Mouse (Mus musculus): ENCODE results near the gene Pgm5. TPM values are rescaled to one million over a fixed set of nuclear protein-coding genes. Genes with fewer than 3 reads are reported as not detected.

Pgm5 gene
- total RNA-seq (2012; rRNA removed) (not detected in 2 replicates), polyA plus RNA-seq (2012; ENCODE audit: insufficient read depth in 1 of 2, insufficient read length in 2 of 2, low read depth in 1 of 2, low replicate concordance in 2 of 2, missing spikeins in 1 of 2) (not detected)

DNA sequence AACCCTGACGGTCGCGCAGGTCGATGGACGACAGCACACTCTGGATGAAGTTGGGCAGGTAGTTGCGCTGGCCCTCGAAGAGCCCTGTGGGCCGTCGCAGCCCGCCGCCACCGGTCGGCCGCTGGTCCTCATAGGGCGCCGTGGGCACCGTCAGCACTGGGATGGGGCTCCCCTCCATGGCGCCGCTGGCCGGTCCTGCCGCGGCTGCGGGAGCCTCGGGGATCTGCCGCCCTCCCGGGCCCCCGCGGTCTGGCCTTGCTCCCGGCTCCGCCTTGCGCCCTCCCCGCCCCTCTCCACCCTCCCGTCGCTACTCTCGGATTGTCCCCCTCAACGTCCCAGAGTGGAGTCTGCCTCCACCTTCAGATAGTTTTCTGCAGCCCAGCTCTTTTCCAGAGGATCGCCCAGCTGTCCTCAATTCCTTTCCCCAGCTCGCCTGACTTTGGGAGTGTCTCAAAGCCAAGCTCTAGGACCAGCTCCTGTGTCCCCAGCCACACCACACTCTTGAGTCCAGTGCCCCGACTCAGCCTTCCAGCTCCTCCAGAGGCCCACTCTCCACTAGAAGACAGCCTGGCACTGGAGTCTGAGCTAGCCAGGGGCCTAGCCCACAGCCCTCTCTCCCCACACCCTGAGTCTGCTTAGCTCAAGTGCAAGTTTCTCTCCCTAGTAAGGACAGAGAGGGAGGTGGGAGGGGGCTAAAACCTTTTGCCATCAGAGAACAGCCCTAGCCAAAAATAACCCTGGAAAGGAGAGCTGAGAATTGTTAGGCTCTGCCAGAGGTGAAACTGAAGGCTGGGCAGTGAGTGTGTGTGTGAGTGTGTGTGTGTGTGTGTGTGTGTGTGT is at the start of gene Pgm5:
Pgm5 (minus strand) TSS at position 244 of the 840 bp plus-strand sequence.
- no peak within 1 kb of the TSS for H3K9ac ChIP-seq (ENCODE audit: control insufficient read depth, low read depth, low read length, poor library complexity, severe bottlenecking)
- no peak for DNase-seq (ENCODE audit: low read depth, low spot score)
- no peak within 1 kb of the TSS for H3K27ac ChIP-seq (ENCODE audit: control insufficient read depth, low read depth, low read length)
- H3K4me3 ChIP-seq (ENCODE audit: control insufficient read depth in 1 of 2, insufficient read depth in 1 of 2, low read depth in 2 of 2, low read length in 2 of 2): no peak within 1 kb of the TSS
- no peak for TF ChIP-seq ETS1 (IDR thresholded peaks at IDR 0.05; ENCODE audit: low read depth, low read length)
- no peak for TF ChIP-seq TAL1 (IDR thresholded peaks at IDR 0.05; ENCODE audit: low read length)
- no peak for TF ChIP-seq POLR2AphosphoS2 (IDR thresholded peaks at IDR 0.05; ENCODE audit: low read length)
- TF ChIP-seq MXI1 (IDR thresholded peaks at IDR 0.05; ENCODE audit: low read depth, low read length): no peak
- TF ChIP-seq USF2 (IDR thresholded peaks at IDR 0.05; ENCODE audit: borderline replicate concordance in 1 of 2, insufficient read depth in 1 of 2, low read depth in 1 of 2, low read length in 2 of 2): no peak
- TF ChIP-seq EP300 (IDR thresholded peaks at IDR 0.05; ENCODE audit: low read depth in 1 of 2, low read length in 2 of 2): no peak
- TF ChIP-seq ZKSCAN1 (IDR thresholded peaks at IDR 0.05; ENCODE audit: low read depth, low read length): no peak
- no peak for TF ChIP-seq ZNF384 (IDR thresholded peaks at IDR 0.05; ENCODE audit: low read depth, low read length)
- no peak for TF ChIP-seq POLR2AphosphoS5 (IDR thresholded peaks at IDR 0.05; ENCODE audit: borderline replicate concordance, low read depth, low read length)
- no peak for TF ChIP-seq CHD1 (IDR thresholded peaks at IDR 0.05; ENCODE audit: low read depth, low read length)
- TF ChIP-seq GATA1 (IDR thresholded peaks at IDR 0.05; ENCODE audit: low read depth, low read length): no peak
- no peak for TF ChIP-seq MAFK (IDR thresholded peaks at IDR 0.05; ENCODE audit: borderline replicate concordance, low read depth, low read length)
- TF ChIP-seq CTCF (IDR thresholded peaks at IDR 0.05 in 2 of 3, conservative IDR thresholded peaks at IDR 0.05 in 1 of 3; ENCODE audit: control insufficient read depth in 1 of 3, insufficient read depth in 1 of 3, low read depth in 2 of 3, low read length in 3 of 3, poor library complexity in 1 of 3, severe bottlenecking in 1 of 3): no peak
- no peak for TF ChIP-seq POLR2A (IDR thresholded peaks at IDR 0.05; ENCODE audit: control insufficient read depth in 1 of 2, insufficient read depth in 1 of 2, low read depth in 1 of 2, low read length in 2 of 2, poor library complexity in 1 of 2)
- TF ChIP-seq MEF2A (IDR thresholded peaks at IDR 0.05; ENCODE audit: extremely low read depth, insufficient replicate concordance, low read depth, low read length, poor library complexity, severe bottlenecking): no peak
- no peak for TF ChIP-seq SMC3 (IDR thresholded peaks at IDR 0.05; ENCODE audit: low read depth, low read length)
- TF ChIP-seq MAX (IDR thresholded peaks at IDR 0.05; ENCODE audit: low read length): no peak
- TF ChIP-seq UBTF (IDR thresholded peaks at IDR 0.05; ENCODE audit: borderline replicate concordance, insufficient read depth, low read depth, low read length): no peak
- no peaks in the 10 kb centered on the region for H3K36me3 ChIP-seq (ENCODE audit: control insufficient read depth in 1 of 2, insufficient read depth in 2 of 2, low read length in 2 of 2)
- no peaks in the 10 kb centered on the region for H3K4me1 ChIP-seq (ENCODE audit: control insufficient read depth in 1 of 2, insufficient read depth in 2 of 2, low read length in 2 of 2)
- no peaks in the 10 kb centered on the region for H3K9me3 ChIP-seq (replicated peaks; ENCODE audit: insufficient read depth, low read length)
- no peaks in the 10 kb centered on the region; a peak in 1 of 4 replicates for H3K27me3 ChIP-seq (ENCODE audit: control insufficient read depth in 1 of 2, insufficient read depth in 2 of 2, low read length in 2 of 2)
- no peaks in the 10 kb centered on the region for H3K79me2 ChIP-seq (ENCODE audit: control insufficient read depth, insufficient read depth, low read length, poor library complexity)

Measured in MEL (cell line).